Mouse (Mus musculus): ENCODE measurements around the gene Rngtt. TPM values are rescaled to one million over a fixed set of nuclear protein-coding genes. Genes with fewer than 3 reads are reported as not detected.

Rngtt gene
- total RNA-seq, 2 experiments from 2014 or later: 28.9 to 29.8 TPM

GRCm38 (mm10) chr4:33510544-33510943 is 200.4 kb downstream of the Rngtt start:
- DNase-seq (ENCODE audit: low spot score in 2 of 2): no peak

- no peak for DNase-seq (ENCODE audit: low spot score in 2 of 2)
Measured at GRCm38 (mm10) chr4:33513421-33513820, 203.3 kb downstream of the Rngtt start.

- no peak for DNase-seq (ENCODE audit: low spot score in 2 of 2)
Measured at GRCm38 (mm10) chr4:33514108-33515000, 204.2 kb downstream of the Rngtt start.

- no peak for DNase-seq (ENCODE audit: low spot score in 2 of 2)
Measured at GRCm38 (mm10) chr4:33520196-33520595, 210.1 kb downstream of the Rngtt start.

GRCm38 (mm10) chr4:33520938-33521337 is 210.8 kb downstream of the Rngtt start:
- no peak for DNase-seq (ENCODE audit: low spot score in 2 of 2)

GRCm38 (mm10) chr4:33523774-33524173 is 213.7 kb downstream of the Rngtt start:
- DNase-seq (ENCODE audit: low spot score in 2 of 2): no peak

GRCm38 (mm10) chr4:33524481-33525141 is 214.5 kb downstream of the Rngtt start:
- peak; percentile 24 to 50 for DNase-seq (ENCODE audit: low spot score in 2 of 2)

- DNase-seq (ENCODE audit: low spot score in 2 of 2): no peak
Measured at GRCm38 (mm10) chr4:33525272-33525671, 215.2 kb downstream of the Rngtt start.

GRCm38 (mm10) chr4:33526092-33526491 is 216.0 kb downstream of the Rngtt start:
- DNase-seq (ENCODE audit: low spot score in 2 of 2): no peak

- DNase-seq (ENCODE audit: low spot score in 2 of 2): no peak
Measured at GRCm38 (mm10) chr4:33526675-33527074, 216.6 kb downstream of the Rngtt start.

- DNase-seq (ENCODE audit: low spot score in 2 of 2): no peak
Measured at GRCm38 (mm10) chr4:33532596-33532995, 222.5 kb downstream of the Rngtt start.

GRCm38 (mm10) chr4:33544755-33545576 is 234.9 kb downstream of the Rngtt start:
- DNase-seq (ENCODE audit: low spot score in 2 of 2): no peak

GRCm38 (mm10) chr4:33545577-33545879 is 235.4 kb downstream of the Rngtt start:
- DNase-seq (ENCODE audit: low spot score in 2 of 2): no peak

GRCm38 (mm10) chr4:33546278-33546677 is 236.2 kb downstream of the Rngtt start:
- no peak for DNase-seq (ENCODE audit: low spot score in 2 of 2)

GRCm38 (mm10) chr4:33547315-33547929 is 237.3 kb downstream of the Rngtt start:
- no peak for DNase-seq (ENCODE audit: low spot score in 2 of 2)

- DNase-seq (ENCODE audit: low spot score in 2 of 2): no peak
Measured at GRCm38 (mm10) chr4:33549606-33550005, 239.5 kb downstream of the Rngtt start.

Small RNA genes within 50 kb of the gene (microRNA-seq; reads per million reads assigned to microRNA genes)
- gene Mir8118: not detected

Other genes with a start within 250 kb of the Rngtt start
- not detected for gene Gabrr2, start 247.3 kb upstream of the Rngtt start, total RNA-seq (2021)
- under 1 TPM; 0.17 TPM for gene Gabrr1, start 177.8 kb upstream of the Rngtt start, total RNA-seq (2021)
- gene Pm20d2, start 120.6 kb upstream of the Rngtt start, total RNA-seq (2021): 10 to 100 TPM; 58.0 to 60.0 TPM
- 1 to 10 TPM; 4.3 to 5.1 TPM for gene Srsf12, start 101.3 kb upstream of the Rngtt start, total RNA-seq (2021)
- 100 to 1,000 TPM; 190 to 204 TPM for gene Pnrc1, start 20.1 kb upstream of the Rngtt start, total RNA-seq (2021)